Mouse (Mus musculus): ENCODE measurements at regions not wholly inside any gene's neighbourhood (a gene's known extent, or its start where the extent isn't known, plus 50 kb on each side); places are given as distances from the start of the nearest gene placed in this dataset.

DNA sequence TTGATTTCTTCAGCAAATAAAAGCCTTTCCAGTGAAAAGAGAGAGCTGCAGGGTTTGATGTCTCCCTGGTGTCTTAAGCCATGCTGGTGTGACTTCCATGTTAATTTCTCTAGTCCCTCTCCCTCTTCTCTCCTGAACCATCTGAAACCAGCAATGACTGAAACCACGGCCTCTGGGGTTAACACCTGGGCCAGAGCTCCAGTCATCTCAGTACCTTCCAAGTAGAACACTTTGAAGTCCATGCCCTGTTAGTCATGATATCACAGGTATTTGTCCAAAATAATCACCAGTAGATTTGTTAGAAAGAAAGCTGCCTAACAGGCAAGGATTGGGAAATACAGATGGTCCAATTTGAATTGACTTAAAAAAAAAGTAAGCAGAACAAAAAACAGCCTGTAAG is 56.8 kb upstream of the Lhx8 start:
- TF ChIP-seq HCFC1 (IDR thresholded peaks at IDR 0.05; ENCODE audit: borderline replicate concordance, insufficient read depth, low read length) = no peak
- no peak for TF ChIP-seq MAFK (IDR thresholded peaks at IDR 0.05; ENCODE audit: insufficient read depth, low read depth, low read length)
- TF ChIP-seq ZNF384 (IDR thresholded peaks at IDR 0.05; ENCODE audit: low read depth, low read length) = no peak
- TF ChIP-seq CHD2 (IDR thresholded peaks at IDR 0.05; ENCODE audit: low read depth, low read length) = no peak
- no peak for TF ChIP-seq ZC3H11A (IDR thresholded peaks at IDR 0.05; ENCODE audit: borderline replicate concordance, low read depth, low read length)

Data from ES-E14 (cell line).